Mouse (Mus musculus) heart, adult 8-10 months (tissue): ENCODE results near the gene Rhox4c. TPM values are rescaled to one million over a fixed set of nuclear protein-coding genes. Genes with fewer than 3 reads are reported as not detected.
"Not testable (repeated sequence)": the region's sequence is repeated elsewhere in the genome, so short reads cannot be mapped to it uniquely, and the experiment has no call there.

Experiments used
- DNase-seq: peaks from one replicate; pipeline ENCODE4 v3.0.0; 2022; ENCODE audit warnings: low spot score
- total RNA-seq, 4 experiments: library from RNA; stranded (reverse); gene quantifications; 2 replicates each; pipeline ENCODE4 v1.2.4; 2022

Gene Rhox4c
- total RNA-seq: not detected

GRCm38 (mm10) chrX:37480037-37480436, at the start of gene Rhox4c:
Rhox4c (plus strand) TSS chrX:37480337.
- not testable (repeated sequence) for DNase-seq

- DNase-seq: not testable (repeated sequence)
Measured at GRCm38 (mm10) chrX:37432194-37432593, 47.9 kb upstream of the Rhox4c start, which contains the start of gene Rhox4b. Rhox4b (plus strand) TSS chrX:37432494.

GRCm38 (mm10) chrX:37453380-37453779, 26.8 kb upstream of the Rhox4c start, which contains the start of gene Rhox2c:
Rhox2c (plus strand) TSS chrX:37453680.
- not testable (repeated sequence) for DNase-seq

GRCm38 (mm10) chrX:37458285-37458684, 21.9 kb upstream of the Rhox4c start, which contains the start of gene Rhox3c:
Rhox3c (plus strand) TSS chrX:37458585.
- not testable (repeated sequence) for DNase-seq

GRCm38 (mm10) chrX:37514059-37514458, 33.9 kb downstream of the Rhox4c start, which contains the start of gene Rhox4d:
Rhox4d (plus strand) TSS chrX:37514359.
- DNase-seq: not testable (repeated sequence)

DNA sequence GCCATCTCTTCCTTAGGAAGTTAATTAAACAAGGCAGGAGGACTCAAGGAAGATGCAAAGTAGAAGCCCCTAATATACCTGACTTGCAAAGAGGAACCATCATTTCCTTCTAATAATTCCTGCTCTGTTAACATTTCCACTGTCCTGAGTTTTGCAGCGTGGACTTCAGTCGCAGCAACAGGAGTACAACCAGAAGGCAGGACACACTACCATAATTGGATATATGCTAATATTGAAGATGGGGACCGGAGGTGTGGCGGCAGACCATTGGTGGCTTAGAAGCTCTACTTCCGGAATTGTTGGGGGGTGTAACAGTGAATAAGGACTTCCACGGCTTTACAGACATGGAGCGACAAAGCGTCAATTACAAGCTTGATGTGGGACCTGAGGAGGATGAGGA, 50.0 kb downstream of the Rhox4c start, which contains the start of gene Rhox2e:
Gene Rhox2e (plus strand): TSS at position 301 of the 400 bp plus-strand sequence.
- not testable (repeated sequence) for DNase-seq

Other genes with a start within 250 kb of the Rhox4c start
- gene Rhox2a, start 235.4 kb upstream of the Rhox4c start, total RNA-seq: not detected
- not detected for gene Rhox3a, start 230.4 kb upstream of the Rhox4c start, total RNA-seq
- not detected for gene Rhox4a, start 215.0 kb upstream of the Rhox4c start, total RNA-seq
- gene Rhox3a2, start 100.3 kb upstream of the Rhox4c start, total RNA-seq: not detected
- not detected for gene Rhox4a2, start 89.5 kb upstream of the Rhox4c start, total RNA-seq
- gene Rhox2b, start 68.3 kb upstream of the Rhox4c start, total RNA-seq: not detected
- not detected for gene Rhox4b, start 47.8 kb upstream of the Rhox4c start, total RNA-seq
- gene Rhox2c, start 26.7 kb upstream of the Rhox4c start, total RNA-seq: under 1 TPM in 1 of 4 experiments, not detected in 3; 0.85 TPM
- gene Rhox3c, start 21.8 kb upstream of the Rhox4c start, total RNA-seq: not detected
- gene Rhox2d, start 13.1 kb downstream of the Rhox4c start, total RNA-seq: not detected
- gene Rhox4d, start 34.0 kb downstream of the Rhox4c start, total RNA-seq: not detected
- not detected for gene Rhox2e, start 50.1 kb downstream of the Rhox4c start, total RNA-seq
- gene Rhox3e, start 61.7 kb downstream of the Rhox4c start, total RNA-seq: not detected
- not detected for gene Rhox4e, start 77.1 kb downstream of the Rhox4c start, total RNA-seq
- gene Rhox2f, start 91.1 kb downstream of the Rhox4c start, total RNA-seq: not detected
- not detected for gene Rhox3f, start 100.7 kb downstream of the Rhox4c start, total RNA-seq
- gene Rhox4f, start 127.4 kb downstream of the Rhox4c start, total RNA-seq: not detected
- not detected for gene Rhox3g, start 148.3 kb downstream of the Rhox4c start, total RNA-seq
- not detected for gene Rhox2g, start 163.1 kb downstream of the Rhox4c start, total RNA-seq
- gene Rhox4g, start 171.0 kb downstream of the Rhox4c start, total RNA-seq: not detected
- gene Rhox3h, start 188.4 kb downstream of the Rhox4c start, total RNA-seq: not detected
- under 1 TPM in 2 of 4 experiments, not detected in 2; 0.63 to 0.72 TPM for gene Rhox2h, start 192.9 kb downstream of the Rhox4c start, total RNA-seq